Mouse (Mus musculus): ENCODE measurements around the gene Paf1. TPM values are rescaled to one million over a fixed set of nuclear protein-coding genes. Genes with fewer than 3 reads are reported as not detected.

Gene Paf1
- polyA plus RNA-seq, 1 experiment from 2014 or later, result 70.4 TPM

Other genes starting within 250 kb of the Paf1 start
- 92.1 TPM in 2 replicates for gene Fbl, start 223.2 kb upstream of the Paf1 start, polyA plus RNA-seq (2016; fragmentation: Nextera tagmentation; extraction: Ambion mirVana)
- 9.1 and 11.4 TPM in 2 replicates for gene Dyrk1b, start 213.5 kb upstream of the Paf1 start, polyA plus RNA-seq (2016; fragmentation: Nextera tagmentation; extraction: Ambion mirVana)
- gene Eid2, start 125.1 kb upstream of the Paf1 start, polyA plus RNA-seq (2016; fragmentation: Nextera tagmentation; extraction: Ambion mirVana), result 7.4 and 8.7 TPM in 2 replicates
- 8.2 and 8.8 TPM in 2 replicates for gene Eid2b, start 115.2 kb upstream of the Paf1 start, polyA plus RNA-seq (2016; fragmentation: Nextera tagmentation; extraction: Ambion mirVana)
- not detected in 2 replicates for gene Selenov, start 101.8 kb upstream of the Paf1 start, polyA plus RNA-seq (2016; fragmentation: Nextera tagmentation; extraction: Ambion mirVana)
- gene Dll3, start 90.7 kb upstream of the Paf1 start, polyA plus RNA-seq (2016; fragmentation: Nextera tagmentation; extraction: Ambion mirVana), result 0.26 TPM in 1 of 2 replicates, not detected in the other
- gene Timm50, start 80.9 kb upstream of the Paf1 start, polyA plus RNA-seq (2016; fragmentation: Nextera tagmentation; extraction: Ambion mirVana), result 133 and 136 TPM in 2 replicates
- 73.4 and 76.7 TPM in 2 replicates for gene Supt5, start 54.2 kb upstream of the Paf1 start, polyA plus RNA-seq (2016; fragmentation: Nextera tagmentation; extraction: Ambion mirVana)
- 629 and 630 TPM in 2 replicates for gene Rps16, start 42.3 kb upstream of the Paf1 start, polyA plus RNA-seq (2016; fragmentation: Nextera tagmentation; extraction: Ambion mirVana)
- gene Plekhg2, start 20.4 kb upstream of the Paf1 start, polyA plus RNA-seq (2016; fragmentation: Nextera tagmentation; extraction: Ambion mirVana), result 58.0 and 65.3 TPM in 2 replicates
- gene Zfp36, start 12.7 kb upstream of the Paf1 start, polyA plus RNA-seq (2016; fragmentation: Nextera tagmentation; extraction: Ambion mirVana), result 15.9 and 16.5 TPM in 2 replicates
- 45.4 and 46.5 TPM in 2 replicates for gene Med29, start 243 bp upstream of the Paf1 start, polyA plus RNA-seq (2016; fragmentation: Nextera tagmentation; extraction: Ambion mirVana)
- gene Gmfg, start 44.5 kb downstream of the Paf1 start, polyA plus RNA-seq (2016; fragmentation: Nextera tagmentation; extraction: Ambion mirVana), result 4.9 and 5.4 TPM in 2 replicates
- 1.5 and 2.0 TPM in 2 replicates for gene Lrfn1, start 59.0 kb downstream of the Paf1 start, polyA plus RNA-seq (2016; fragmentation: Nextera tagmentation; extraction: Ambion mirVana)
- not detected in 2 replicates for gene Ifnl2, start 117.5 kb downstream of the Paf1 start, polyA plus RNA-seq (2016; fragmentation: Nextera tagmentation; extraction: Ambion mirVana)
- gene Ifnl3, start 129.9 kb downstream of the Paf1 start, polyA plus RNA-seq (2016; fragmentation: Nextera tagmentation; extraction: Ambion mirVana), result not detected in 2 replicates
- gene Sycn, start 147.9 kb downstream of the Paf1 start, polyA plus RNA-seq (2016; fragmentation: Nextera tagmentation; extraction: Ambion mirVana), result not detected in 2 replicates
- not detected in 2 replicates for gene Nccrp1, start 154.3 kb downstream of the Paf1 start, polyA plus RNA-seq (2016; fragmentation: Nextera tagmentation; extraction: Ambion mirVana)
- 29.0 and 29.5 TPM in 2 replicates for gene Samd4b, start 205.2 kb downstream of the Paf1 start, polyA plus RNA-seq (2016; fragmentation: Nextera tagmentation; extraction: Ambion mirVana)
- gene Pak4, start 205.2 kb downstream of the Paf1 start, polyA plus RNA-seq (2016; fragmentation: Nextera tagmentation; extraction: Ambion mirVana), result 32.7 TPM in 2 replicates
- gene Acp7, start 238.4 kb downstream of the Paf1 start, polyA plus RNA-seq (2016; fragmentation: Nextera tagmentation; extraction: Ambion mirVana), result not detected in 2 replicates

Measured in heart, embryonic 12.5 days (tissue).